Mouse (Mus musculus) myocyte (in vitro differentiated cells): ENCODE results near the gene Tbc1d9b.

ENCODE experiments used
- MAX ChIP-seq: IDR thresholded peaks from one replicate; pipeline ENCODE4 v1.6.1; 2011; ENCODE audit warnings: low read depth, mild to moderate bottlenecking, control low read depth
- MYOD1 ChIP-seq, 3 experiments: IDR thresholded peaks; one replicate each; pipeline ENCODE4 v1.6.1; 2011; ENCODE audit warnings: control low read depth in 2 of 3, low read depth in 2 of 3, mild to moderate bottlenecking in 2 of 3, moderate library complexity in 1 of 3; ENCODE audit not compliant: insufficient read length in 2 of 3, control insufficient read depth in 1 of 3
- POLR2A ChIP-seq: IDR thresholded peaks from one replicate; pipeline ENCODE4 v1.6.1; 2011; ENCODE audit warnings: low read depth, mild to moderate bottlenecking, control low read depth, moderate library complexity; ENCODE audit not compliant: insufficient read length
- SRF ChIP-seq: IDR thresholded peaks from one replicate; pipeline ENCODE4 v1.6.1; 2011; ENCODE audit warnings: low read depth; ENCODE audit not compliant: control insufficient read depth, insufficient read length
- TCF12 ChIP-seq: IDR thresholded peaks from one replicate; pipeline ENCODE4 v1.6.1; 2011; ENCODE audit warnings: mild to moderate bottlenecking, control low read depth; ENCODE audit not compliant: poor library complexity, insufficient read depth, severe bottlenecking
- USF1 ChIP-seq: IDR thresholded peaks from one replicate; pipeline ENCODE4 v1.6.1; 2011; ENCODE audit warnings: low read depth, mild to moderate bottlenecking, control low read depth, moderate library complexity

DNA sequence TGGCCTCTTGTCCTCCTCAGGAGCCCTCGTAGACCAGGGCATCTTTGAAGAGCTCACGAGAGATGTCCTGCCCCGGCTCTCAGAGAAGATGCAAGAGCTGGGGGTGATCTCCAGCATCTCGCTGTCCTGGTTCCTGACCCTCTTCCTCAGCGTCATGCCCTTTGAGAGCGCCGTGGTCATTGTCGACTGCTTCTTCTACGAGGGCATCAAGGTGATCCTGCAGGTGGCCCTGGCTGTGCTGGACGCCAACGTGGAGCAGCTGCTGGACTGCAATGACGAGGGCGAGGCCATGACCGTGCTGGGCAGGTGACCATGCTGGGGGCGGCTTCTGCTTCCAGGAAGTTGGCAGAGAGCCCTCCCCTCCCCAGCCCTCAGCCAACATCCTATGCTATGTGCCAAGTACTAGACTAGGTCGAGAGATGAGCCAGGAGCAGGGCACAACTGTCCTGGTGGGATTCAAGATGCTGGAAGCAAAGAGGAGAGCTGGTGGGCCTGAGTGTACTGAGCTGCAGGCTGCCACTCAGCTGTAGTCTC, 25.6 kb downstream of the Tbc1d9b start:
- no peak for TF ChIP-seq POLR2A
- TF ChIP-seq MYOD1 (IDR thresholded peaks at IDR 0.05; ENCODE audit: control insufficient read depth in 1 of 3, insufficient read length in 2 of 3, low read depth in 2 of 3) = no peak
- no peak for TF ChIP-seq MAX
- no peak for TF ChIP-seq TCF12
- no peak for TF ChIP-seq USF1
- no peak for TF ChIP-seq SRF
